Mouse (Mus musculus) macrophage (primary cell): ENCODE data around the gene Cmtm4. TPM values are rescaled to one million over a fixed set of nuclear protein-coding genes. Genes with fewer than 3 reads are reported as not detected.

Source experiments
- H3K27ac ChIP-seq: fragments of 350-480 bp; formaldehyde crosslinking; 2 replicates; pipeline ENCODE4 v1.9.0; 2021
- H3K36me3 ChIP-seq: fragments of 350-480 bp; formaldehyde crosslinking; 2 replicates; pipeline ENCODE4 v1.9.0; 2021; ENCODE audit errors: inconsistent target
- H3K4me3 ChIP-seq: fragments of 350-480 bp; formaldehyde crosslinking; 2 replicates; pipeline ENCODE4 v1.9.0; 2021; ENCODE audit errors: inconsistent target
- H3K79me2 ChIP-seq: fragments of 350-480 bp; formaldehyde crosslinking; 2 replicates; pipeline ENCODE4 v1.9.0; 2021; ENCODE audit errors: inconsistent target
- WGBS: methylation state at CpG from one replicate; pipeline ENCODE4 v1.1.7; 2026; ENCODE audit warnings: inconsistent platforms; ENCODE audit not compliant: missing documents; 5-methylcytosine and 5-hydroxymethylcytosine counted together
- polyA plus RNA-seq: library from polyadenylated mRNA; stranded (reverse); fragments of 250-400 nt; gene quantifications from 3 replicates; pipeline ENCODE4 v1.2.4, GENCODE M21; 2018; ENCODE audit warnings: inconsistent platforms

The Cmtm4 gene
- polyA plus RNA-seq, 1 experiment from 2014 or later: 7.3 TPM

DNA sequence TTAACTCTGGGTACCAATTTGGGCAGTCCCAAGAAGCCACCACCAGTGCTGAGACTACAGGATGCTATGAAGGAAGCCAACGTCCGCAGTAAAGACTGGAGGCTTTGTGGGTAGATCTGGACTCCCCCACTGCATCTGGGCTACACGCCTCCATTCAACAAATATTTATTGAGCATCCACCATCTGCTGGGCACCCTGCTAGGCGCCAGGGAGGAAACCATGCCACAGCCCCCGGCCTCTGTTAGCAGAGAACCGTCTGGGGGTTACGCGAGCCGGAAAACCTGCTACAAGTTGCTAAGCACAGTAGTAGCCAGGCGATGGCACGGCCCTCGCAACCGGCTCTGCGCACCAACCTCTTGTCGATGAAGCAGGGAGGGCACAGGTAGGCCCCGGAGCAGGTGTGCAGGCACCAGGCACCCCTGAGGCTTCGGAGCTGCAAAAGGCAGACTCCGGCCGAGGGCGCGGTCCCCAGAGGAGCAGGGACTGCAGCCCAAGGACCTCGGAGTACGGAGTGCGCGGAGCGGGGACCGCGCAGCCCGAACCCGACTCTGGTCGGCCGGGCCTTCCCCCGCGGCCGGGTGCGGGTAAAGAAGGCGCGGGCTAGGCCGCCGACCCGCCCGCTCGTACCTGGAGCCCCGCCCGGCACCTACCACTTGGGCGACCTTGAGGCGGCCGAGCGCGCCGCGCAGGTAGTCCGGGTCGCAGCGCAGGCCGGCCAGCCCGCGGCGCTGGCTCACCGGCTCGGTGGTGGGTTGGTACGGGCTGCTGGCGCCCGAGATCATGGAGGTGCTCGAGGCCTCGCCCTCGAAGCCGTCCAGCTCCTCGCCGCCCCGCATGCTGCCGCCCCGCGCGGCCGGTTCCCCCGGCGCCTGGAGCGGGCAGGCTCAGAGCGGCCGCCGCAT, 555 bp downstream of the Cmtm4 start:
- Histone ChIP-seq H3K4me3 (peak overlapping the region; percentile 43), H3K27ac (no peak overlapping the region), H3K36me3 (no peaks in the 10 kb centered on the region), H3K79me2 (peaks cover 49% of the 10 kb centered on the region)
- WGBS: 2% methylated on average over 76 of the region's 82 CpGs

DNA sequence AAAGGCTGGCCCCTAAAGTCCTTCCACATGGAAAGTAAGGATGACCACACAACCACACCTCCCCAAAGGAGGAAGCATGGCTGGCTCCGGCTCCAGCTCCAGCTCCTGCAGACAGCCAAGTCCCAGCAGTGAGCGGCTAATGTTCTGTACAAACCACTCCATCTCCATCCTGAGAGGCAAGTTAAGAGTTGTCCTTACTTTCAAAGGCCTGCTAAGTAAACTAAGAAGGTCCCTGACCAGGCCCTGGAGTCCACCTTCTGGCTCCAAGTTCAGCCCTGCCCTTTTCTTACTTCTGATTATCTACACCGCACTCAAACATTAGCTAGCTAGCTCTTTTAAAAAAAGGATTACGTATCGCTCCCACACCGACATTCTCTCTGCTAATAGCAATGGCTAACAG, 1.8 kb downstream of the Cmtm4 start:
- Histone ChIP-seq H3K36me3 (no peaks in the 10 kb centered on the region), H3K27ac (no peak overlapping the region), H3K79me2 (peaks cover 60% of the 10 kb centered on the region), H3K4me3 (no peak overlapping the region)
- 99% methylated on average over 6 of the region's 6 CpGs for WGBS

DNA sequence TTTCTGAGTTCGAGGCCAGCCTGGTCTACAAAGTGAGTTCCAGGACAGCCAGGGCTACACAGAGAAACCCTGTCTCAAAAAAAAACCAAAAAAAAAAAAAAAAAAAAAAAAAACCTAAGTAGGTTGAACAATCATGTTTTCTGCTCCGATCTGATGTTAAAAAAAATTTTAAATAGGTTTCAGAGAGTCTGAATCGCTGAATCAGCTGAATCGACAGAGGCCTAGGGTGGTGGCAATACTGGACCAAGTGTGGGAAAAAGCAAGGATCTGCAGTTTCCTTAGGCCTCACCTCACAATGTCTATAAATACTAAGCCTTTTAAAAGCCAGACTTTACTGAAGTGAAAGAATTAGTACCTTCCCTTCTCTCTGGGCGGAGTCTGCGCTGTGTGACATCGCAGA, 2.5 kb downstream of the Cmtm4 start:
- Histone ChIP-seq H3K36me3 (no peaks in the 10 kb centered on the region), H3K79me2 (peaks cover 66% of the 10 kb centered on the region), H3K4me3 (no peak overlapping the region), H3K27ac (no peak overlapping the region)
- WGBS: 96% methylated on average over 6 of the region's 7 CpGs

DNA sequence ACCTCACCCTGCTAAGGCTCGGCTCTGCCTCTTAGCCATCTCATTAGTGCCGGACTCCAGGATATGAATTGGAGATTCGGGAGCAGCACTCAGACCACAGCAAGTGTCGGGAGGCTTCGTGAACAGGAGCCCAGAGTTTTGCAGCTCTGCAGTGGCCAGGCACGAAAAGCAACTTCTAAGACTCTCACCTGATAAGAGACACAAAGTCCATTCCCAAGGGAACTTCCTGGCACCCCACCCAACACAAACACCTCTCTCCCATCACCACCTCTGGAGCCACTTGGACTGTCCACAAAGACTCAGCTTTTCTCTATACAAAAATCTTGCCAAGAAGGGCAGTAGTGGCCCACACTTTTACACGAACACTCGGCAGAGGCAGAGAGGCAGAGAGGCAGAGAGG, 5.4 kb downstream of the Cmtm4 start:
- Histone ChIP-seq H3K4me3 (no peak overlapping the region), H3K36me3 (no peaks in the 10 kb centered on the region), H3K79me2 (peaks cover 95% of the 10 kb centered on the region), H3K27ac (no peak overlapping the region)
- 97% methylated on average over 8 of the region's 8 CpGs for WGBS

DNA sequence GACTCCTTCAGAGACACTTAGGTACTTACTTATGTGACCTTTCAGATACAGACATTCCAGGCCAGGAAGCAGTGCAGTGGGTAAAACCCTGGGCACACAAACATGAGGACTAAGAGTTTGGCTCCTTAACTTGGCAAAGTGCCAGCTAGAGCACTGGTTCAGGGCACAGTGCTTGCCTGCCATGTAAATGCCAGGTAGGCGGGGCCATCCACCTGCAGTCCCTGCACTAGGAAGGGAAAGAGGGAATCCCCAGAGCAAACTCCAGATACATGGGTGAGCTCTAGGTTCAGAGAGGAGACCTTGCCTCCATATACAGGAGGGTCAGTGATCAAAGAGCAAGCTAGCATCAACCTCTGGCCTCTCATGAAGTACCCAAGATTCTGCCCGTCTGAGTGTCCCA, 7.6 kb downstream of the Cmtm4 start:
- Histone ChIP-seq H3K4me3 (no peak overlapping the region), H3K79me2 (peaks cover 92% of the 10 kb centered on the region), H3K36me3 (no peaks in the 10 kb centered on the region), H3K27ac (no peak overlapping the region)
- WGBS: 100% methylated on average over 2 of the region's 2 CpGs

DNA sequence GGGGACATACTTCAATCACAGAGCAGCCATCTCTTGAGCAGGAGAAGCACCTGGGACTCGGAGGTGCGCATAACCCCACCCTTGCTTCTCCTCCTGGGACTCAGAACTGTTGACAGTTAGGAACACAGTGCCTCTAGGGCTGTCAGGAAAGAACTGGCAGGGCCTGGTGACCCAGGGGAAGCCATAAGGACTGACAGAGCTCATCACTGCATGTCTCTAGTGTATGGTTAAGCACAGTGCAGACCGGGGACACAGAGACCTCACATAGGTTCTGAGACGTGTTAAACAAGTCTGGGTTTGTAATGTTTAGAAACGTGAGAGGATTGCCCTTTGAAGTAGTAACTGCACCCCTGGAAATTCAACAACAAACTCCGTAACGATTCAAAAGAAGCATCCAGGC, 8.1 kb downstream of the Cmtm4 start:
- H3K79me2 ChIP-seq: peaks cover 92% of the 10 kb centered on the region
- no peak overlapping the region for H3K4me3 ChIP-seq
- WGBS: 92% methylated on average over 7 of the region's 7 CpGs
- no peaks in the 10 kb centered on the region for H3K36me3 ChIP-seq
- no peak overlapping the region for H3K27ac ChIP-seq

DNA sequence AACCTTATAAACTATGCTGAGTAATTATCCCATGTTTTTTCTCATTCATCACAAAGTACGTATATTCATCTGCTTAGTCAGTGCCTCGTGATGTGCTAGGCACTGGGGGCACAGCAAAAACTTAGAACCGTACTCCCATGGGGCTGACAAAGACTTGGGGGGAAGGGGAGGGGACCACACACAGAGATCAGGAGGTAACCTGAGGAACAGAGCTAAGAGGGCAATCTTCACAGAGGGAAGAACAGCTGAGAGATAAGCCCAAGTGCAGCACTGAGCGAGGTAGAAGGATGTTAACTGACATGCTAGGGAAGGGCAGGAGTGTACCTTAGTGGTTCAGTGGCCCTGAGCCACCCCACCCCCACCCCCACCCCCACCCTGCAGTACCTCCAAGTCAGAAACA, 8.9 kb downstream of the Cmtm4 start:
- H3K79me2 ChIP-seq: peaks cover 91% of the 10 kb centered on the region
- H3K36me3 ChIP-seq: no peaks in the 10 kb centered on the region
- H3K4me3 ChIP-seq: no peak overlapping the region
- 88% methylated on average over 4 of the region's 4 CpGs for WGBS
- H3K27ac ChIP-seq: no peak overlapping the region

DNA sequence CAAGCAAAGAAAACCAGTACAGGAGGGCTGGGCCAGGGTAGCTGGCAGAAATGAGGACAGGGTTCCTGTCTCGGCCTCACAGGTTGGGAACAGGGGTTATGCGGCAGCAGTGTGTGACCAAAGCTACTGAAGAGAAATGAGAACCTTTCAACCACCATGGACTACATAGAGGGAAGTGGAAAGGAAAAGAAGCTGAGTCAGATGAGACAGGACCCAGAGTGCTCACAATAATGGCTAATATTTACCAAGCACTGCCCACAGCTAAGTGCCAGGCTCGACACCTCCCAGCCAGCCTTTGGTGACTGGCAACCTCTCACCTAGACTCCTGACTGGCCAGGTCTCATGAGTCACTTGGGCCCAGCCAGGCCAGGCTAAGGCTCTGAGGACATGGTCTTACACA, 11.6 kb downstream of the Cmtm4 start:
- Histone ChIP-seq H3K4me3 (no peak overlapping the region), H3K36me3 (no peaks in the 10 kb centered on the region), H3K27ac (peak overlapping the region; percentile 63)

DNA sequence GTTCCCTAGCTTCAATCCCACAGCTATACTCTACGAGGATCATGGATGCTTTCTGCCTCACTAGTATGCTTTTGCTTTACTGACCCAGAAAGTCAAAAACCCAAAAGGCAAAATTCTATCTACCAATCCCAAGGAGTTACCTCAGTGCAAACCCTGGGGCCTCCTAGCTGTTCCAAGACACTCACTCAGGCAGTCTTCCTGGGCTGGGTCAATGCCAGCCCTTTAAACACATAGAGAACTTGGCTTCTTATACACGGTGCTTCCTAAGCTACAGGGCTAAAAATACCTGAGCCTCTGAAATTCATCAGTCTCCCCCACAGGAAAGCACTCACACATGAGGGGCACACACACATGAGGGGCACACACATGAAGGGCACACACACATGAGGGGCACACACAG, 12.3 kb downstream of the Cmtm4 start:
- WGBS: 70% methylated on average over 2 of the region's 2 CpGs
- no peak overlapping the region for H3K4me3 ChIP-seq
- no peaks in the 10 kb centered on the region for H3K36me3 ChIP-seq
- H3K79me2 ChIP-seq: peaks cover 93% of the 10 kb centered on the region
- peak overlapping the region; percentile 63; the same call in 1 of the 2 replicates for H3K27ac ChIP-seq

More for the DNA sequence above, 11.6 kb downstream of the Cmtm4 start:
- 5% methylated on average over 3 of the region's 3 CpGs for WGBS
- peaks cover 93% of the 10 kb centered on the region for H3K79me2 ChIP-seq

DNA sequence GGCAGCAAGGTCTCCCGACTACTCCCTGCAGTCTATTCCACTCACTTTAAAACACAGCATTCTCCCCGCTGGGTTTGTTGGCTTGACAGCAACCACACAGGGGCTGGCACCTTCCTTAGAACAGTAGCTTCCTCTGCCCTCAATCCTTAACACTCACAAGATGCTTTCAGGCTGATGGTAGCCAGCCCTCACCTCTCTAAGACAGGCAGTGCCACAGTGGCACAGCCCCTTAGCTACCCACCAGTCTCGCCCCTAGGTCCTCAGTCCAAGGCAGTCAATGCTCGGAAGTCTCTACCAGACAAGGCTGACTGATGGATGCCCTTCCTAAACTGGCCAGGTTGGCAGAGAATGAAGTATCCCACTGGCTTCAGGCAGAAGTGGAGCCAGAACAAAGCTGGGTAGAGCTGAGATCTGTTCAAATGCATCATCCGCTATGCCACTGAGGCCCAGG, 14.6 kb downstream of the Cmtm4 start:
- no peak overlapping the region for H3K27ac ChIP-seq
- H3K79me2 ChIP-seq: peaks cover 90% of the 10 kb centered on the region
- H3K4me3 ChIP-seq: no peak overlapping the region
- H3K36me3 ChIP-seq: no peaks in the 10 kb centered on the region
- WGBS: 93% methylated on average over 5 of the region's 5 CpGs

DNA sequence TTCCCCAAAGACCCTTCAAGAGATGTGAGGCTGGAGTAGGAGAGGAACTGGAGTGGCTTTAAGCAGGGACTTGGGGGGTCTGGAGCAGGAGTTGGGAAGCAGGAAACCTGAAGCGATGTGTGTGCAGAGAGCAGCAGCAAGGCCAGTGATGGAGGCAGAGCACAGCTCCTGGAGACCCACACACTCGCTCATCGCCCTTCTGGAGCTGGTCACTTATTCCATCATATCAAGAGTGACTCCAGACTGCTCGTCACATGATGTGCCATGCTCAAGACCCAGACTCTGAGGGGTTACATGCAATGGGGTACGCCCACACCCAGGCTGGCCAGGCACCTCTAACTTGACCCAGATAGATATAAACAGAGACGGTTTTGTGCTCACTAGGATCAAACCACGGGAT, 15.3 kb downstream of the Cmtm4 start:
- Histone ChIP-seq H3K4me3 (no peak overlapping the region), H3K36me3 (no peaks in the 10 kb centered on the region), H3K79me2 (peaks cover 90% of the 10 kb centered on the region), H3K27ac (no peak overlapping the region)
- WGBS: 95% methylated on average over 7 of the region's 7 CpGs

DNA sequence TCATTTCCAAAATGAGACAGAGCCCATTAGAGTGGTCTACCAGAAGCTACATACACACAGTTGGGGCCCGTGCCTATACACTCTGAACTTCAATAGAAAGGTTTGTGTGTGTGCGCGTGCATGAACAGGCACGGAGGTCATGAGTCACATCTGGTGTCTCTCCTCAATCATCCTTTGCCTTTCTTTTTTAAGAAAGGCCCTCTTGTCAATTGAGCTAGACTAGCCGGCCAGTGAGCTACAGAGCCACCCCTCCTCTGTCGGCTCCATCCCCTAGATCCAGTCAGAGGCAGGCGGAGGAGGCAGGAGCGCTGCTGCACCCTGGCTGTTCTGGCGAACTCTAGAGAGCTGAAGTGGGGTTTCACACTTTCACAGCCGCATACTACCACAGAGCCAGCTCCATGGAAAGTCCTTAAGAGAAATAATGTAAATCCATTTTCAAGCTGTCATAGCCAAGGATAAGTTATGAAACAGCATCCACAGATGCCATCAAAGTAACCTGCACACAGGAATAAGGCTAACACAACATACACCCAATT, 16.2 kb downstream of the Cmtm4 start:
- 93% methylated on average over 10 of the region's 10 CpGs for WGBS
- H3K4me3 ChIP-seq: no peak overlapping the region
- peaks cover 90% of the 10 kb centered on the region for H3K79me2 ChIP-seq
- H3K27ac ChIP-seq: no peak overlapping the region
- H3K36me3 ChIP-seq: no peaks in the 10 kb centered on the region

DNA sequence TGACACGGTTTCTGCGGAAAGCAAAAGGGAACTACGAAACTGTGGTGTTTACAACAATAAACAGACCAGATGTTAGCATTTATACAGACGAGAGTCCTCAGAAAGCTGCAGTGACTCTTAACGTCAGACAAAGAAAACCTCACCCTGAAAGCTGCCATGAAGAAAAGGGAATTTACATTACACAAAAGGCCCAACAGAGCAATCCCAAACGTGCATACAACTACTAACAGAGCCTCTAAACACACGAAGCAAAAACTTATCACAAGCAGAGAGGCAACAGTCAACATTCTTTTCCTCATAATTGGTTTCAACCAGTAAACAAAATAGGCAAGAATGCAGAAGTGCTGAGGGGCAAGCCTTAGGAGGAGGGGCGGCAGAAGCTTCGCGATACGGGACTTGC, 18.9 kb downstream of the Cmtm4 start:
- H3K79me2 ChIP-seq: peaks cover 94% of the 10 kb centered on the region
- H3K4me3 ChIP-seq: no peak overlapping the region
- H3K36me3 ChIP-seq: no peaks in the 10 kb centered on the region
- H3K27ac ChIP-seq: no peak overlapping the region
- WGBS: 86% methylated on average over 11 of the region's 11 CpGs

DNA sequence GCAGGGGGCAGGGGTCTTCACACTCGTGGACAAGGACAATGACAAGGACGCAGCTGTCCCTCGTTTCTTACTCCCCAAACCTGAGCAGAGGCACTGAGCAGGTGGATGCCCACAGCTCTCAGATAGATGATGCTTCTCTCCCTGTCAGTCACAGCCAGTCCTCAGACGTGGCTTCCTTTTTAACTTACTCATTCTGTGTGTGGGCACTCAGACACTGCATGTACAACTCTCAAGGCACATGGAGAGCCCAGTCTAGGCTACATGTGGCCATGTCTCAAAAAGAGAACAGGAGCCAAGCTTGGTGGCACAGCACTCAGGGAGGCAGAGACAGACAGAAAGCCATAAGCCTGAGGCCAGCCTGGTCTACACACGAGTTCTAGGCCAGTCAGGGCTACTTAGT, 19.6 kb downstream of the Cmtm4 start:
- Histone ChIP-seq H3K27ac (no peak overlapping the region), H3K36me3 (no peaks in the 10 kb centered on the region), H3K79me2 (peaks cover 92% of the 10 kb centered on the region), H3K4me3 (no peak overlapping the region)
- WGBS: 91% methylated on average over 5 of the region's 5 CpGs
